Mouse (Mus musculus) bone marrow macrophage, adult 2 months (primary cell): ENCODE data around the gene Hba-x.

ENCODE experiments used
- CTCF ChIP-seq: IDR thresholded peaks from 2 replicates; pipeline ENCODE4 v1.5.1; 2012; ENCODE audit warnings: low read depth, mild to moderate bottlenecking, low read length, moderate library complexity
- POLR2A ChIP-seq: IDR thresholded peaks from 2 replicates; pipeline ENCODE4 v1.6.1; 2012; ENCODE audit warnings: mild to moderate bottlenecking, low read depth, low read length, borderline replicate concordance

GRCm38 (mm10) chr11:32236712-32237410 is 39.3 kb upstream of the Hba-x start:
- no peak for TF ChIP-seq POLR2A
- peak; percentile 90 for TF ChIP-seq CTCF
